Mouse (Mus musculus): ENCODE data around the gene Nkain2.

DNA sequence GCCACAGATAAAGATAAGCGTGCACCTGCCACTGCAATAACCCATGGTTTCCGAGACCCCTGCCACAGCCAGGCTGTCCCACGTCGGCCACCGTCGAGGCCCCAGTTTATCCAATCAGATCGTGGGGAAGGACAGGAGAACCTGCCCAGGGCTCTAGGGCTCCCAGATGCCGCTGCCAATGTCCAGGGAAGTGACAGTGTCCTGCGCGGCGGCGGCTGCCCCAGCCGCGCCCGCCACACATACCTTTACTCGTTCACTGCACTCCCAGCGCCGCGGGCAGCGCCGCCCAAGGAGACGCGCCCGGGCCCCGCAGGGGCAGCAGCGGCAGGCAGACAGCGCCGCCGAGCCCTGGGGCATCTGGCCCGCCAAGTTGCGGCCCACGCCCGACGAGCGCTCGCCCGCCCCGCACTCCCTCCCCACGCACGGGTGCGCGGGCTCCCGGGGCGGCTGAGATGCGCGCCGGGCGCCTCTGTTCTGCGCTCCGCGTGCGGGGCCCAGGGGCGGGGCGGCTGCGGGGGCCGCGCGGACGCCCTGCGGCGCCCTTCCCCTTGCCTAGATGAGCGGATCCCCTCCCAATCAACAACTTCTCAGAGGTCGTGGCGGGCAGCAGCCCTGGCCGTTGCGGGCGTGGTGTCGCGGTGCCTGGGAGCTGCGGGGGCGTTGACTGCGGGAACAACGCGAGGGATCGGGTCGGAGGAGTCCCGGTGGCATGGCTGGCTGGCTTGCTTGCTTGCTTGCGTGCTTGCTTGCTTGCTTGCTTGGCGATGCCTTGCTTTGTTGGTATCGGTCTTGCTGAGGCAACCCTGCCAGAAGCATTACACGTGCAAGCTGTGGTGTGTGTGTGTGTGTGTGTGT is at the start of gene Nkain2:
- TF ChIP-seq CTCF (IDR thresholded peaks at IDR 0.05; ENCODE audit: control insufficient read depth, insufficient read depth, low read length), result no peak
- TF ChIP-seq POLR2A (IDR thresholded peaks at IDR 0.05; ENCODE audit: borderline replicate concordance, control insufficient read depth, low read depth, low read length), result no peak

Measured in bone marrow, adult 2 months (tissue).